Mouse (Mus musculus) left cerebral cortex, adult 18-20 months (tissue): Measurements from ENCODE around the gene Bex3. TPM values are rescaled to one million over a fixed set of nuclear protein-coding genes. Genes with fewer than 3 reads are reported as not detected.

Source experiments
- DNase-seq, 2 experiments: peaks; one replicate each; pipeline ENCODE4 v3.0.0; 2021 to 2022; ENCODE audit warnings: low spot score in 2 of 2, mixed read lengths in 1 of 2
- total RNA-seq, 2 experiments: library from RNA; stranded (reverse); gene quantifications; 2 replicates each; pipeline ENCODE4 v1.2.3; 2021

The Bex3 gene
- total RNA-seq, 2 experiments from 2014 or later, result 301 to 320 TPM

- DNase-seq, result no peak
Observed at GRCm38 (mm10) chrX:136306196-136306595, 36.1 kb downstream of the Bex3 start.

DNA sequence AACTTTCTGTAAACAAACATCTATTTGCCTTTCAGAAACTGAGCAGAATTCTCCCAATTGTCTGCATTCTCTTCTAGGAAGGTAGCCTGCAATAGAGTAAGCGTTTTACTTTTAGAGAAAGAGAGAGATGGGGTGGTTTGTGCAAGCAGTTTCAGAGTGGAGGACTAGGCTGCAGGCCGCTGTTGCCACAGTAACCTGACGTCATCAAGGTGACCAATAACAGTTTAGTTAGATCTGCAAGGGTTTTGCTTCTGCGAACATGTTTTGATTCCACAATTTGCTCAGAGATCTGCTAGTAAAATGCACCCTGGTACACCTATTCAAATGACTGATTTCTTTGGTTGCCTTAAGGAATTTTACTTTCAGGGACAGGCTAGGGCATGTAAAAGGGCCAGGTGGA, 43.2 kb downstream of the Bex3 start:
- DNase-seq, result peak; percentile 10 to 13

- DNase-seq, result no peak
Observed at GRCm38 (mm10) chrX:136313792-136314564, 43.9 kb downstream of the Bex3 start.

DNA sequence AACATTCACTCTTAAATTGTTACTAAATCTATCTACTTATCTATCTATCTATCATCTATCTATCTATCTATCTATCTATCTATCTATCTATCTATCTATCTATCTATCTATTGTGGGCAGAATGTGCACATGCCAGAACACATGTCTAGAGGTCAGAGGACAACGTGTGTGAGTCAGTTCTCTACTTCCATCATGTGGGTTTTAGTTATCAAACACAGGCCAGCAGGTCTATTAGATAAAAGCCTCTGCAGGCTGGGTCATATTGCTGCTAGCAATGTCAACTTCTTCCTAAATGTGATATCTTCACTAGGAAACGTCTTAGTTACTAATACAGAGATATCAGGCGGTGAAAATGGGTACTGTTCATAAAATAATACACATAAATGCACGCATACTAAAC, 49.9 kb downstream of the Bex3 start:
- DNase-seq, result no peak

Other genes starting within 250 kb of the Bex3 start
- 10 to 100 TPM; 29.7 to 34.2 TPM for gene Arxes1, start 236.9 kb upstream of the Bex3 start, total RNA-seq
- 100 to 1,000 TPM; 353 to 359 TPM for gene Bex2, start 202.0 kb upstream of the Bex3 start, total RNA-seq
- not detected for gene Nxf3, start 185.0 kb upstream of the Bex3 start, total RNA-seq
- gene Bex4, start 131.3 kb upstream of the Bex3 start, total RNA-seq, result 10 to 100 TPM; 18.6 to 21.7 TPM
- gene Tceal8, start 97.9 kb upstream of the Bex3 start, total RNA-seq, result 10 to 100 TPM; 37.1 to 40.3 TPM
- 100 to 1,000 TPM in 1 of 2 experiments, 10 to 100 TPM in 1; 99.2 to 131 TPM for gene Tceal5, start 66.4 kb upstream of the Bex3 start, total RNA-seq
- 1 to 10 TPM; 1.8 to 3.0 TPM for gene Tceal7, start 55.5 kb upstream of the Bex3 start, total RNA-seq
- 10 to 100 TPM; 92.6 to 100.0 TPM for gene Bex1, start 54.7 kb upstream of the Bex3 start, total RNA-seq
- gene Tceal9, start 25.2 kb upstream of the Bex3 start, total RNA-seq, result 100 to 1,000 TPM; 125 to 131 TPM
- not detected for gene Kir3dl1, start 247.7 kb downstream of the Bex3 start, total RNA-seq